Mouse (Mus musculus) right cerebral cortex, postnatal 36 days (tissue): ENCODE measurements around the gene Specc1l.
A peak's percentile ranks its signal among the peaks of the same experiment; 100 is the strongest.
"Not testable (repeated sequence)": the region's sequence is repeated elsewhere in the genome, so short reads cannot be mapped to it uniquely, and the experiment has no call there.

Experiments
- DNase-seq, 2 experiments: peaks; one replicate each; pipeline ENCODE4 v3.0.0; 2022; ENCODE audit warnings: low spot score in 2 of 2, mixed read lengths in 1 of 2

Specc1l gene

GRCm38 (mm10) chr10:75277501-75277900 lies 65.6 kb downstream of the Specc1l start:
- DNase-seq, result no peak

GRCm38 (mm10) chr10:75282648-75283047 lies 70.8 kb downstream of the Specc1l start:
- DNase-seq, result no peak

GRCm38 (mm10) chr10:75283821-75284220 lies 71.9 kb downstream of the Specc1l start:
- no peak for DNase-seq

- DNase-seq, result no peak
Measured at GRCm38 (mm10) chr10:75288579-75288978, 76.7 kb downstream of the Specc1l start.

- no peak for DNase-seq
Measured at GRCm38 (mm10) chr10:75289392-75289791, 77.5 kb downstream of the Specc1l start.

- DNase-seq, result no peak
Measured at GRCm38 (mm10) chr10:75290650-75291049, 78.8 kb downstream of the Specc1l start.

GRCm38 (mm10) chr10:75291338-75291737 lies 79.5 kb downstream of the Specc1l start:
- DNase-seq, result no peak

- not testable (repeated sequence) for DNase-seq
Measured at GRCm38 (mm10) chr10:75292206-75292605, 80.3 kb downstream of the Specc1l start.

- DNase-seq, result no peak
Measured at GRCm38 (mm10) chr10:75293288-75293687, 81.4 kb downstream of the Specc1l start.

GRCm38 (mm10) chr10:75294362-75294761 lies 82.5 kb downstream of the Specc1l start:
- no peak for DNase-seq

GRCm38 (mm10) chr10:75294926-75295325 lies 83.1 kb downstream of the Specc1l start:
- DNase-seq, result no peak

GRCm38 (mm10) chr10:75298608-75299007 lies 86.7 kb downstream of the Specc1l start:
- DNase-seq, result no peak

GRCm38 (mm10) chr10:75299785-75300418 lies 88.0 kb downstream of the Specc1l start:
- no peak for DNase-seq

GRCm38 (mm10) chr10:75301195-75301806 lies 89.4 kb downstream of the Specc1l start:
- DNase-seq, result no peak

- DNase-seq, result no peak
Measured at GRCm38 (mm10) chr10:75301937-75302336, 90.1 kb downstream of the Specc1l start.

GRCm38 (mm10) chr10:75302536-75302935 lies 90.7 kb downstream of the Specc1l start:
- DNase-seq, result no peak

- DNase-seq, result peak; percentile 73 to 76
Measured at GRCm38 (mm10) chr10:75303324-75304048, 91.6 kb downstream of the Specc1l start.

GRCm38 (mm10) chr10:75304049-75304405 lies 92.2 kb downstream of the Specc1l start:
- no peak for DNase-seq

- no peak for DNase-seq
Measured at GRCm38 (mm10) chr10:75304413-75304812, 92.5 kb downstream of the Specc1l start.

GRCm38 (mm10) chr10:75307130-75307529 lies 95.3 kb downstream of the Specc1l start:
- DNase-seq, result no peak

GRCm38 (mm10) chr10:75312361-75312760 lies 100.5 kb downstream of the Specc1l start:
- no peak for DNase-seq

GRCm38 (mm10) chr10:75314190-75314980 lies 102.5 kb downstream of the Specc1l start:
- no peak for DNase-seq
